Mouse (Mus musculus) stomach, postnatal 0 days (tissue): ENCODE data around the gene Gm14308. TPM values are rescaled to one million over a fixed set of nuclear protein-coding genes. Genes with fewer than 3 reads are reported as not detected.
"Not testable (repeated sequence)": the region's sequence is repeated elsewhere in the genome, so short reads cannot be mapped to it uniquely, and the experiment has no call there.

ENCODE experiments used
- ATAC-seq: fragments of 200-750 bp; cut with Nextera tagmentation; 2 replicates; pipeline ENCODE4 v1.8.0; 2017; ENCODE audit not compliant: low FRiP score, low TSS enrichment
- DNase-seq: peaks from one replicate; pipeline ENCODE4 v3.0.0-alpha.2; 2016; ENCODE audit warnings: low spot score
- H3K27ac ChIP-seq: fragments of 300-500 bp; sonication (generic); replicated peaks from 2 replicates; pipeline ENCODE4 v1.5.1; 2014; ENCODE audit warnings: mild to moderate bottlenecking, control low read depth
- H3K27me3 ChIP-seq: fragments of 300-500 bp; sonication (generic); 2 replicates; pipeline ENCODE4 v1.6.1; 2014; ENCODE audit warnings: low read length; ENCODE audit not compliant: control insufficient read depth, insufficient read depth
- H3K36me3 ChIP-seq: fragments of 300-500 bp; sonication (generic); 2 replicates; pipeline ENCODE4 v1.6.1; 2014; ENCODE audit warnings: low read length, mixed read lengths; ENCODE audit not compliant: control insufficient read depth, insufficient read depth
- H3K4me1 ChIP-seq: fragments of 300-500 bp; sonication (generic); replicated peaks from 2 replicates; pipeline ENCODE4 v1.6.1; 2014; ENCODE audit warnings: antibody characterized with exemption; ENCODE audit not compliant: control insufficient read depth, insufficient read depth
- H3K4me2 ChIP-seq: fragments of 300-500 bp; sonication (generic); replicated peaks from 2 replicates; pipeline ENCODE4 v1.6.1; 2014; ENCODE audit warnings: low read depth, mild to moderate bottlenecking, control low read depth, moderate library complexity
- H3K4me3 ChIP-seq: fragments of 300-500 bp; sonication (generic); 2 replicates; pipeline ENCODE4 v1.5.1; 2014; ENCODE audit warnings: low read depth, low read length, control low read depth
- H3K9ac ChIP-seq: fragments of 300-500 bp; sonication (generic); 2 replicates; pipeline ENCODE4 v1.6.1; 2014; ENCODE audit warnings: mild to moderate bottlenecking, low read length, control low read depth, mixed read lengths
- H3K9me3 ChIP-seq: fragments of 300-500 bp; sonication (generic); 2 replicates; pipeline ENCODE4 v1.6.1; 2016; ENCODE audit warnings: low read length; ENCODE audit not compliant: control insufficient read depth
- WGBS: fragments of 180-500 bp; shearing (Covaris S2); extraction: QIAGEN DNeasy Blood & Tissue Kit; methylation state at CpG from one replicate; pipeline ENCODE4 v1.1.7; 2014; 5-methylcytosine and 5-hydroxymethylcytosine counted together
- polyA plus RNA-seq: library from polyadenylated mRNA; unstranded; fragments of >200 nt; fragmentation: Nextera tagmentation; extraction: Ambion mirVana; gene quantifications from 2 replicates; pipeline ENCODE4 v1.2.1, GENCODE M21; 2015

Gm14308 gene
- 6.4 and 8.2 TPM in 2 replicates for polyA plus RNA-seq

GRCm38 (mm10) chr2:176636244-176636643 is at the start of gene Gm14308:
Gene Gm14308 (minus strand): TSS chr2:176636344.
- not testable (repeated sequence) for H3K9ac ChIP-seq, H3K36me3 ChIP-seq, DNase-seq, H3K27me3 ChIP-seq, H3K4me2 ChIP-seq, H3K4me3 ChIP-seq, H3K9me3 ChIP-seq, H3K4me1 ChIP-seq, ATAC-seq, H3K27ac ChIP-seq
- no CpG with 5 or more reads among the region's 4 CpGs for WGBS

- DNase-seq, result not testable (repeated sequence)
These were observed 34.1 kb upstream of the Gm14308 start, which contains the start of gene Zfp973 for GRCm38 (mm10) chr2:176670222-176670621. Gene Zfp973 (plus strand): TSS chr2:176670522.

More at GRCm38 (mm10) chr2:176670222-176670621, 34.1 kb upstream of the Gm14308 start, which contains the start of gene Zfp973:
- no CpG with 5 or more reads among the region's 6 CpGs for WGBS
- not testable (repeated sequence) for H3K36me3 ChIP-seq, H3K27ac ChIP-seq, H3K4me3 ChIP-seq, H3K9ac ChIP-seq, H3K27me3 ChIP-seq, H3K4me1 ChIP-seq, ATAC-seq, H3K4me2 ChIP-seq, H3K9me3 ChIP-seq

Other genes with a start within 250 kb of the Gm14308 start
- 10.2 and 12.6 TPM in 2 replicates for gene Gm14435, start 212.8 kb downstream of the Gm14308 start, polyA plus RNA-seq
- 15.4 and 16.3 TPM in 2 replicates for gene Gm14434, start 149.6 kb downstream of the Gm14308 start, polyA plus RNA-seq
- gene Zfp967, start 115.3 kb downstream of the Gm14308 start, polyA plus RNA-seq, result not detected in 2 replicates
- gene Zfp973, start 34.2 kb upstream of the Gm14308 start, polyA plus RNA-seq, result 5.9 and 6.0 TPM in 2 replicates
- gene Gm14305, start 72.0 kb upstream of the Gm14308 start, polyA plus RNA-seq, result 19.3 and 21.4 TPM in 2 replicates
- 14.6 and 18.2 TPM in 2 replicates for gene Gm14295, start 162.3 kb upstream of the Gm14308 start, polyA plus RNA-seq
- not detected in 2 replicates for gene Gm14408, start 194.8 kb upstream of the Gm14308 start, polyA plus RNA-seq